In genomic region chr1:43142849-43143248, GRCm38 (mm10) we compare ENCODE assay signal across 22 mouse cellular contexts. TPM values are rescaled to one million over a fixed set of nuclear protein-coding genes. Genes with fewer than 3 reads are reported as not detected.
DNase-seq lines count a peak whose midpoint lies in the region; ATAC-seq lines count a peak whose summit lies in the region.
"Had no signal": no experiment of that assay in that cellular context is flagged by ENCODE, and none has a peak within 500 bp of the region (broad histone marks: within the 10 kb centered on the region; RNA-seq: fewer than 3 reads in every experiment).

No protein-coding gene starts in this region.

- no peak for ATAC-seq in heart, embryonic 13.5 days (ENCODE audit: extremely low read depth, insufficient number of reproducible peaks, low FRiP score, low TSS enrichment)
- ATAC-seq: liver, postnatal 0 days; midbrain, embryonic 13.5 days had no signal

- peaks cover 75% of the 10 kb centered on the region for H3K4me1 ChIP-seq in heart, embryonic 13.5 days
- H3K4me1 ChIP-seq: embryonic facial prominence, embryonic 10.5 days; hindbrain, embryonic 10.5 days; limb, embryonic 10.5 days; midbrain, embryonic 13.5 days; neural tube, embryonic 13.5 days had no signal

- DNase-seq in cerebellum, postnatal 10 days, result peak; percentile 38 to 51
- DNase-seq in cerebellum, postnatal 36 days, result no peak
- no peak for DNase-seq in heart, adult 8-10 months (ENCODE audit: low spot score)
- peak; percentile 18 for DNase-seq in retina, postnatal 1 day
- no peak for DNase-seq in retina, embryonic 14.5 days (ENCODE audit: low spot score)
- DNase-seq in spleen, adult 18-20 months, result no peak
- no peak for DNase-seq in gastrocnemius, postnatal 14 days
- DNase-seq: cerebellum, adult 2 months; heart, adult 2 months; kidney, adult 11 months; layer of hippocampus, postnatal 36 days; liver, postnatal 0 days; right cerebral cortex, postnatal 25 days had no signal

- 0 out of 2 replicates have a peak overlapping the region, but pooled peaks have one; percentile 19 for H3K9ac ChIP-seq in heart, embryonic 13.5 days
- H3K9ac ChIP-seq: liver, postnatal 0 days; midbrain, embryonic 13.5 days; neural tube, embryonic 13.5 days had no signal

- WGBS in heart, embryonic 13.5 days, result 78% methylated on average over 6 of the region's 6 CpGs

- intact Hi-C loops in gastrocnemius, postnatal 14 days (cut with DNase I; ENCODE audit: low total_unique reads), result no loop called here

- peaks cover 90% of the 10 kb centered on the region for H3K36me3 ChIP-seq in heart, embryonic 13.5 days
- H3K36me3 ChIP-seq: embryonic facial prominence, embryonic 10.5 days; hindbrain, embryonic 10.5 days; limb, embryonic 10.5 days; midbrain, embryonic 13.5 days; neural tube, embryonic 13.5 days had no signal

- no peaks in the 10 kb centered on the region for H3K9me3 ChIP-seq in heart, embryonic 13.5 days
- H3K9me3 ChIP-seq: embryonic facial prominence, embryonic 10.5 days; hindbrain, embryonic 10.5 days; limb, embryonic 10.5 days; midbrain, embryonic 13.5 days; neural tube, embryonic 13.5 days had no signal

- no peak overlapping the region for H3K4me3 ChIP-seq in heart, embryonic 13.5 days
- H3K4me3 ChIP-seq: embryonic facial prominence, embryonic 10.5 days; heart, adult 2 months; hindbrain, embryonic 10.5 days; layer of hippocampus, adult 2 months; limb, embryonic 10.5 days; midbrain, embryonic 13.5 days; neural tube, embryonic 13.5 days had no signal

- peak overlapping the region; percentile 63 for H3K27ac ChIP-seq in heart, embryonic 13.5 days (replicated peaks)
- H3K27ac ChIP-seq: embryonic facial prominence, embryonic 10.5 days; heart, adult 2 months; hindbrain, embryonic 10.5 days; hindbrain, postnatal 0 days; kidney, postnatal 0 days; limb, embryonic 10.5 days; midbrain, embryonic 13.5 days; neural tube, embryonic 13.5 days had no signal

- H3K4me2 ChIP-seq in heart, embryonic 13.5 days, result no peak overlapping the region
- H3K4me2 ChIP-seq: midbrain, embryonic 13.5 days; neural tube, embryonic 13.5 days had no signal

- no peaks in the 10 kb centered on the region for H3K27me3 ChIP-seq in heart, embryonic 13.5 days (replicated peaks)
- H3K27me3 ChIP-seq: midbrain, embryonic 13.5 days; neural tube, embryonic 13.5 days had no signal

RNA-seq across cellular contexts. Expression of gene AI597479, which starts 44.3 kb away (rescaled TPM):
- polyA plus RNA-seq in heart, embryonic 13.5 days (2015; fragmentation: Nextera tagmentation; extraction: Ambion mirVana), result 20.4 and 21.7 TPM in 2 replicates
- total RNA-seq in heart, adult 8-10 months (2022), result 10 to 100 TPM; 18.7 to 25.0 (median 21.5) TPM
- total RNA-seq in gastrocnemius, postnatal 14 days (2021), result 10 to 100 TPM; 10.8 to 10.9 TPM

RNA-seq across cellular contexts. Expression of gene Tgfbrap1, which starts 44.4 kb away (rescaled TPM):
- polyA plus RNA-seq in heart, embryonic 13.5 days (2015; fragmentation: Nextera tagmentation; extraction: Ambion mirVana), result 6.2 and 7.0 TPM in 2 replicates
- 10 to 100 TPM; 12.9 to 14.9 (median 13.8) TPM for total RNA-seq in heart, adult 8-10 months (2022)
- total RNA-seq in gastrocnemius, postnatal 14 days (2021), result 10 to 100 TPM in 1 of 2 experiments, 1 to 10 TPM in 1; 9.1 to 10.3 TPM

RNA-seq across cellular contexts. Expression of gene Fhl2, which starts 53.9 kb away (rescaled TPM):
- 228 and 259 TPM in 2 replicates for polyA plus RNA-seq in heart, embryonic 13.5 days (2015; fragmentation: Nextera tagmentation; extraction: Ambion mirVana)
- total RNA-seq in heart, adult 8-10 months (2022), result 1,000 to 10,000 TPM; 1,741 to 2,078 (median 1,948) TPM
- total RNA-seq in gastrocnemius, postnatal 14 days (2021), result 10 to 100 TPM in 1 of 2 experiments, 1 to 10 TPM in 1; 6.5 to 11.0 TPM

Comparison
In these comparisons a context has a peak if more than half of its experiments do, and no peak if none do; other contexts are left out.
1. DNase-seq: peak in cerebellum, postnatal 10 days (2 of 2) and retina, postnatal 1 day (single experiment); none in cerebellum, postnatal 36 days (0 of 2), heart, adult 8-10 months (single experiment), retina, embryonic 14.5 days (single experiment), spleen, adult 18-20 months (0 of 2) and gastrocnemius, postnatal 14 days (single experiment).
2. RNA of gene Fhl2, which starts 53.9 kb away (total RNA-seq): 1,741 to 2,078 TPM in heart, adult 8-10 months; 6.5 to 11.0 TPM in gastrocnemius, postnatal 14 days; every median in the first group is over 100 times any median in the second.